Mouse (Mus musculus) CH12.LX (cell line): ENCODE data around the gene Clock.

Experiments
- CTCF ChIP-seq, 2 experiments: IDR thresholded peaks in 1 of 2; conservative IDR thresholded peaks in 1 of 2; 2 replicates each; pipeline ENCODE4 v1.5.1; 2011 to 2012; ENCODE audit warnings: low read depth in 2 of 2, low read length in 2 of 2, improper control_type of control experiment in 1 of 2, inconsistent platforms in 1 of 2, mild to moderate bottlenecking in 1 of 2, moderate library complexity in 1 of 2
- EP300 ChIP-seq: IDR thresholded peaks from 2 replicates; pipeline ENCODE4 v1.6.1; 2011; ENCODE audit warnings: low read length, improper control_type of control experiment
- POLR2A ChIP-seq: IDR thresholded peaks from 2 replicates; pipeline ENCODE4 v1.6.1; 2011; ENCODE audit warnings: low read depth, mild to moderate bottlenecking, improper control_type of control experiment, low read length
- TCF12 ChIP-seq: IDR thresholded peaks from 2 replicates; pipeline ENCODE4 v1.6.1; 2014; ENCODE audit warnings: low read depth, mild to moderate bottlenecking, inconsistent platforms, low read length, improper control_type of control experiment
- ZMIZ1 ChIP-seq: IDR thresholded peaks from 2 replicates; pipeline ENCODE4 v1.6.1; 2012; ENCODE audit warnings: low read depth, mild to moderate bottlenecking, inconsistent platforms, low read length, improper control_type of control experiment

- TF ChIP-seq CTCF (conservative IDR thresholded peaks at IDR 0.05 in 1 of 2, IDR thresholded peaks at IDR 0.05 in 1 of 2; ENCODE audit: low read depth in 2 of 2, low read length in 2 of 2) = no peak
- TF ChIP-seq POLR2A = no peak
- no peak for TF ChIP-seq EP300
- TF ChIP-seq TCF12 = no peak
- TF ChIP-seq ZMIZ1 = no peak
Observed at GRCm38 (mm10) chr5:76184286-76185080, 120.1 kb downstream of the Clock start.
